Mouse (Mus musculus): ENCODE measurements around the gene Stx17.

Stx17 gene

DNA sequence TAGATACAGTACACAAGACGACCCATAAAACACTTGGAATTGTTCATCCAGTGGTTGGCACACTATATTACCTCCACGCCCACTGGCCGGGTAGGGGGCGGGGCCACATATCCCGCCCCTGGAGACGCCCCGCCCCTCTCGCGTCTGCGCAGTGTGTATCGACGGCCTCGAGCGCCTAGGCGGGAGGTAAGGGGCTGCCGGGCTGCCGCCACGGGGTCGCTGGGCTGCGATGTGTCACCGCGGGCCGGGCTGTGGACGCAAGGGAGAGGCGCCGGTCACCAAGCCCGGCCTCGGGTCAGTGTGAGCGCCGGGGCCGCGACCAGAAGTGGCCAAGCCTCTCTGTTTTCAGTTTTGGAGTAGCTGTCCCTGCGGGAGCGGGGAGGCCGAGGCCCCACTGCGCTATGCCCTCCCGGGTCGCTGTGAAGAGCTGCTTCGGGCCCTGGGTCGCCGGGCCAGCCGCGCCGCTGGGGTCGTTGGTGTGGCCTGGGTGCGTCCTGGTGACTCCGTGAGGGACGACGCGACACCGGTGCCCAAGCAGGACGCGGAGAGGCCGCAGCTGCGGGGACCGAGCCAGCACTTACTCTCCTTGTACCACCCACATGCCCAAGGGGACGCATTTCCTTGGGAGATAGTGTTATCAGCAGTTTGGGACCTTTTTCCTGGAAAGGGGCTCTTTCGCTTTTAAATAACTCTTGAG, at the start of gene Stx17:
TSS of gene Stx17 (plus strand) at position 143 of the 697 bp plus-strand sequence.
- DNase-seq = peak; percentile 91 to 94

DNA sequence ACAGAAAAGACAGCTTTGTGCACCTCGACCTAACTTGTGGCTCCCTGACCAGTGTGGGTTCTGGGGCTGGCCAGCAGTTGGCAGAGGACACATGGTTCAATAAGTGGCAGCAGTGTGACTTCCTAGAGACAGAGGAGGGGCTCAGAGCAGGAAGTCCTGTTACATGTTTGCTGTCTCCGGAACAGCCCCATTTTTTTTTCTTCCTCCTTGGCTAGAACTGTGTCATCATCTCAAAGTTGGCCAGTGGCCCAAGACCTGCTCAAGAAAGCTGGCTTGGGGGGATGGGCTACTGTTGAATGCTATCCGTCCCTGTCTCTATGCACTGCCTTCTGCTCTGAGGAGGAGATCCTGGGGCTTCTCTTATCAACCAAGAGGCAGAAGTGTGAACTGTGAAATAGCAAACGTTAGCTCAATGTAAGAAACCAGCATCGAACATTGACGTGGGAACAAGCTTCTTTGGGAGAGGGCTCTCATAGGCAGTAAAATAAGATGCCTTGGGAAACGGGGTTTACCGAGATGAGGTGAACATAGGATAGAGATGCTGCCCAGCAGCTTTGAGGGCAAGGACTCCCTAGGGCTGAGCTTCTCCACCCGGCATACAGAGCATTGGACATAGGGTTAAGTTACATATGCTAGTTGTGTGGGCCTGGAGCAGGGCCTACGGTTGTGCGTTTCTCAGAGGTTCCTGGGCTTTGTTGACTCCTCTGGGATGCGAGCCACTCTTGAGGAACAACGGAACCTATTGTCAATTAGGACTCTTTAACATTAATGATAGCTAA, 47.8 kb upstream of the Stx17 start:
- DNase-seq = peak; percentile 20 to 35

DNA sequence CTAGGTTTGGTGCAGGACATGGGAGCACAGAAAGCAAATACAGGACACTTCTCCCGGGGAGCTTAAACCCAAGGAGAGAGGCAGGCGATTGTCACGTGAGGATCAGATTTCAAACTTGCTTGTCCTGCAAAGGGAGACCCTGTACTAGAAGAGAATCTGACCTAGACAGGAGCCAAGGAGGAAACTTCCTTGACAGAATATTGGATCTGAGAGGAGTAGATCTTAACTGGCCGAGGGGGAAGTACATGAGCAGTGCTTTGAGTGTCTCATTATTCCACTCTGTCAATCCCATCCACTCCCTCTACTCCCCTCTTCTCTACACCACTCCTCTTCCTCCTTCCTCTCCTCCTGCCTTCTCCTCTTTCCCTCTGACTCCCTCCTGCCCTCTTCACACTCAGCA, 46.5 kb upstream of the Stx17 start:
- no peak for DNase-seq

DNA sequence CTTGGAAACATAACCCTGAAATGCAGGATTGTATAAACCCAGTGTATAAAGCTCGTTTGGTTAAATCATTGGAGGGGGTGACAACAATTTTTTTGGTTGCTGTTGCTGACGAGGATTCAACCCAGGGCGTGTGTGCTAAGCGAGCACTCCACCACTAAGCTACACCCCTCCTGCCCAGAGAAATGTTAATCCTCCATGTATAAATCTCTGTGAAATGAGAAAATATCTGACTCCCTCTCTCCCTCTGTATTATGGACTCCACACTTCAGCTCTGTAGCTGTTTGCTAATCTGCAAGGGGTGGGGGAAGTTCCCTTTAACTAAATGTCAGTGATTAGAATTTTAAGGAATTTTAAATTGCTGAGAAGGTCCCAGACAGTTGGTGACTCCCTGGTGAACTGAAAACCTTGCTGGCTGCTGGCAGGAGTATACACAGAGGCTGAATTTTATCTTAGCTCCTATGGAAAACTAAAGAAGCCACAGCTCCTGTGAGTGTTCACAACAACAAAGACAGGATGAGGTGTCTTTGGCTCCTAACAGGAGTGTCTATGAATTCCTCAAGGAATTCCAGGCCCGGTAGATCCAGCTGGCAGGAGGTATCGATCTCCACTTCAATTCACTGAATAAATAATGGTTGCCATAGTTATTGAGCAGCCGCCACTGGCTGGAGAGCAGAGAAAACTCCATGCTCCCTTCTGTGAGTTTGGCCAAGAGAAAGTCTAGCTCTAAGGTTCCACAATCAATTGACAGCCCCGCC, 45.3 kb upstream of the Stx17 start:
- no peak for DNase-seq

DNA sequence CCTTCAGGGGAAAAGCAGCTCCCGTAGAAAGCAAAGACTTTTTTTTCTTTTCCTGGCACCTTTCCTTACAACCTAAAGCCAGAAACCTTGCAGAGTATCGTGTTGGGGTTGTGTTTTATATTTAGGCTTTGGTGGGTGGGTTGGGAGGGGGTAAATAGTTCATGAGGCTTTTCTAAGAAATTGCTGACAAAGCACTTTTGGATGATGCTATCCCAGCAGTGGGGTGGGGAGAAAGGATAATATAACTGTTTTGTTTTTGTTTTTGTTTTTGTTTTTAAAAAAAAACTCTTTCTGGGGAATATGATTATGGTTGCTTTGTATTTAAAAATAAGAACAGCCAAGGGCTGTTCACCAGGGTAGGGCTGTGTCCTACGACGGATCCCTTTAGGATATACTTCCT, 41.3 kb upstream of the Stx17 start:
- no peak for DNase-seq

DNA sequence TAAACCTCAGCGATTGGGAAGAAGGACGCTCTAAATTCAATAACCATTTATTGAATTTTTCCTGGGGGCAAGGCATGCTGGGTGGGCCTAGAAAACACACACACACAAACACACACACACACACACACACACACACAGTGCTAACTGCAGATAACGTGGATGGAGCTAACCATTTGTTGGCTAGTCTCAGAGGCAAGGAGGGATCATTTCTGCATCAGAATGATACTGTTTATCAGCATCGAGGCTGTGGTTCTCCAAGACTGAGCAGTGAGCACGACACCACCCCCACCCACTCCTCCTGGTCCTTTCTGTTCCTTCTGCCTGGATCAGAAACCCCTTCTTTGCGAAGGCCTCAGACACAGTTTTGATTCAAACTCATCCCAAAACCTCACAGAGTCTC, 38.1 kb upstream of the Stx17 start:
- no peak for DNase-seq

DNA sequence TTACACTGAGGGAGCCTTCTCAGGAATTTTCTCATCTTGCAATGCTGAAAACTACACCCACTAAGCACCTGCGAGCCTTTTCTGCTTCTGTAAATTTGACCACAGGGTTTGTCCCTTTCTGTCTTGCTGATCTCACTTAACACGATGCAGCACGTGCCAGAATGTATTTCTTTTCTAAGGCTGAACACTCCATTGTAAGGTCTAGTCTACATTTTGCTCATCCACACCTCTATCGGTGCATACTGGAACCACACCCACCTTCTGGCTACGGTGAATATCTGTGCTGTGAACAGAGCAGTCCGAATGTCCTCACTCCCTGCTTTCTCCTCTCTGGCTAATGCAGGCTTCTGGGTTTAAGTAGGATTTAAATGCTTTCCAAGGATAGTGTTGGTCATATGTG, 37.2 kb upstream of the Stx17 start:
- no peak for DNase-seq

DNA sequence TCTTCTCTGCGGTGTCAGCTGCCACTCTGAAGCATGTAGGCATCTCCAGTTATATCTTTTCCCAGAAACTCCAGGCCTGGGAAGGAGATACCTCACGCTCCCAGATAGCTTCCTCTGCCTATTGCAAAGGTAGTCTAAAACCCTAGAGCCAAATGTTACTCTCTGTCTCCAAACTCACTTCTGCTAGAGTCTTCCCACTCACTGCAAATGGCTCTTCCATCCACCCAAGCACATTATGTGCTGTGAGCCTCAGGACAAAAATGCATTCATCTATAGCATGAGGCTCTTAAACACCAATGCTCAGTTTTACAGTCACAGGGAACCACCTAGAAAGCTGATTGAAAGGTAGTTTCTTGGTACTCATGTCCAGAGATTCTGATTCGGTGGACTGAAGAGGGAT, 31.5 kb upstream of the Stx17 start:
- DNase-seq = no peak

DNA sequence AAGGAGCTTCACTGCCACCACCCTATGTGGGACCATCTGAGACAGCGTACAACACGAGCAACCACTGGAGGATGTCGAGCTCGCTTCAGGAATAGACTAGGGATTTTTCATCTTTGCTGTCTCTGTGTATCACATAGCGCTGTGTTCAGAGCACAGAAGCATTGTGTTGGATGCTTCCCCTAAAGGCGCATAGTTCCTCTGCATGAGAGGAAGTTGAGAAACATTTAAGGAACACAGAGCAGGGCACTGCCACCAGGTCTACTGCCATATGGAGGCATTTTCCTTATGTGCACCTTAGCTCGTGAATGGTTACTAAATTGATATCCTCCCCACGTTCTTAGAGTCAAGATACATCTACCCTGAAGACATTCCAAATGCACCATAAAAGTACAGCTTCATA, 24.5 kb upstream of the Stx17 start:
- no peak for DNase-seq

DNA sequence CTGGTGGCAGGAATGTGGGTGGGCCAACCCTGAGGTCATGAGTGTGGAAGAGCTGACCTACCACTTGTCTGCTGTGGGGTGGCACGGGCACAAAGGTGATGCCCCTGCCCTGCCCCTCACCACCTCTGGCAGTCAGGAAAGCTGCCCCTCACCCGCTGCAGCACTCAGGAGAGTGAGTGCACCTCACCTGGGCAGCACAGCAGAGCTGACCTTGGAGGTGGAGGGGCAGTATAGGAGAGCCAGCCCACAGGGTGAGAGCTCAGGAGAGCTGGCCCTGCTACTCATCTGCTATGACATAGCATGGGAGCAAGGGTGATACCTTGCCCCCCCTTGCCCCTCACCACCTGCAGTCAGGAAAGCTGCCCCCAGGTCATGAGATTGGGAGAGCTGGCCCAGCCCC, 22.7 kb upstream of the Stx17 start:
- DNase-seq = no peak

DNA sequence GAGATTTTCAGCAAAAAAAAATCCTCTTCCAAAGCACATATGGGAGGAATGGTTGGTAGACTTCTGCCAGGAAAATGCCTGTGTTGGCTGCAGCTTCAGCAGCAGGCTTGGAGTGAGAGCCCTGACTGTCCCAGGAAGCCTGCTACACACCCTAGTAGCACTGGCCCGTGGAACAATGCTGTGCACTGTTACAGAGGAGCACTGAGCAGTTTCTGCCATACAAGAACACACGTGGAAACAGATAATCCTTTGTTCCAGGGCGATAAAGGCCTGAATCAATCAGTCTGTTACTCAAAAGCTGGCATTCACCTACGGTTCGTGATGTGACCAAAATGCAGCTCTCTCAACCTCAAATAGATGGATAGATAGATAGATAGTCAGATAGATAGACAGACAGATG, 19.3 kb upstream of the Stx17 start:
- no peak for DNase-seq

DNA sequence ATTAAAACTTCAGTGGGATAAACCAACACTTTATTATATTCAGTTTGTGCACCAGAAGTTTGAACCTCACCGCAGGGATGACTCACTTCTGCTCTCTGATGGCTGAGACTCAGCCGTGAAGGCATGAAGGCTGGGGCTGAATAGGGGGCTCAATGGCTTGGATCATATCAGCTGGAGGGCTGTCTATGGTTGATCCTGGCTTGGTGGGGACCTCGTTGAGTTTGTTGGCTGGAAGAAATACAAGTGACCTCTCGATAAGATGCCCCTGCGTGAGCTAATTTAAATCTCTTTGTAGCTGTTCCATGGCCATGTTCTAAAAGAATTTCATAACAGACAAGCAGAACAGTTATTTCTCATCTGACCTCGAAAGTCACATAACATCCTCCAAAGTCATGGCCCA, 17.6 kb upstream of the Stx17 start:
- DNase-seq = no peak

DNA sequence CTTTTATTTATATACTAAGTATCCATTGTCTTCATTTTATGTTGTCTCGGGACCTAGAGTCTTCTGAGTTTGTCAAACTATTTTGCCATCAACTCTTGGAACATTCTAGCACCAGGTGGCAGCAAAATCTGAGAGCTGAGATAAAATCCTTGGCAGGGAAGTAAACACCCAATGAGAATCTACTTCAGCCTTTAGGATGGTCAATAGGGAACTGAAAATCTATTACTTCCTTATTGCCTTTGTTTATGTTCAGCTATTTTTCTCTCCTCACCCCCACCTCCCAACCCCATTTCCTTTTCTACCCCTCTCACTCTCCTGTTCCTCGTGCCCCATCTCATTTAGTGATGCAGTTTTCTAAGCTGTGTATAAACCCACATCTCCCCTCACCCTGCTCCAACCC, 16.1 kb upstream of the Stx17 start:
- no peak for DNase-seq

DNA sequence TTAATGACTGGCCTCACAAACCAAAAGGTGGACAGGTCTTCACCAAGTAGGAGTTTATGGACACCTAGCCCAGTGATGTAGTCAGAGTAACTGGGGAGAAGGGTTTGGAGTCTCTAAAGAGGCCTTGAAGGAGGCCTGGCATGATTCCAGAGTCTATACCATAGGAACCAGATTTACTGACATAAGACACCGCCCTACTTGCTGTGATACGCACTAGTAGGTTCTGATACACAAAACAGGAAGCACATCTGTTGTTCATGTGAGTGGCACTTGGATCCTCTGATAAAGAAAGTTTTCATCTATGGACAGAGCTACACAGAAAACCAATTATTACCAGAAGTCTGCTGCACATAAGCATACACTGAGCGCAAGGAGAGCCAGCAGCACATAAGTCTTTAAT, 14.4 kb upstream of the Stx17 start:
- no peak for DNase-seq

DNA sequence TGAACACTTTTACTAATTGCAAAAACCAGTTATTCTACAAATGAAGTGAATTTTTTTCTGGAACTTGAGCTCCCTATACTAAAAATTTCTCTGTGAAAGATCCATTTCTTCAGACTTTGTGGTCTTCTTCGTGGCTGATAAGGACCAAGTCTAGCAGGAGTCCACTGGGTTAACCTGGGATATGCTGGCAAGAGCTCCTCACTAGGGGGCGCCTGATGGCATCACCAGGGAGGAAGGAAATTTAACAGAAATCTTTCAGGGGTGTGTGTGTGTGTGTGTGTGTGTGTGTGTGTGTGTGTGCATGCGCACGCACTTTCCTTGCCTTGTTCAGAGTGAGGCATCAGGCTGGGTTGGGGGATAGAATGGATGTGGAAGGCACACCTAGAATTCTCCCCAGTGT, 8.5 kb upstream of the Stx17 start:
- peak; percentile 31 to 42 for DNase-seq

DNA sequence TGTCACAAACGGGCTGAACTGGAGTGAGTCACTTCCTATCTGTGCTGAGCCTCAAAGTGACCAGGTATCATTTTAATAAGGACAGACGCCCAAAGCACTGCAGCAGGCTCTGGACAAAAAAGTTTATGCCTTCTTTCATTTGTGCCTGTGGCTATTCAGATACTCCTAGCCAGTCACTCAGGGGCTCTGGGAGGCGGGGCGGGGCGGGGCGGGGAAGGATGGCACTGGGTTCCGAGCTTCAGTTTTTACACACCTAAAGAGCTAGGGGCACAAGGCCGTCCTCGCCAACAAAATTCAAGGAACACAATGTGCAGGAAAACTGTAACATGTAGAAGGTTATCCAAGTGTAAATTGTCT, 321 bp upstream of the Stx17 start:
- no peak for DNase-seq

DNA sequence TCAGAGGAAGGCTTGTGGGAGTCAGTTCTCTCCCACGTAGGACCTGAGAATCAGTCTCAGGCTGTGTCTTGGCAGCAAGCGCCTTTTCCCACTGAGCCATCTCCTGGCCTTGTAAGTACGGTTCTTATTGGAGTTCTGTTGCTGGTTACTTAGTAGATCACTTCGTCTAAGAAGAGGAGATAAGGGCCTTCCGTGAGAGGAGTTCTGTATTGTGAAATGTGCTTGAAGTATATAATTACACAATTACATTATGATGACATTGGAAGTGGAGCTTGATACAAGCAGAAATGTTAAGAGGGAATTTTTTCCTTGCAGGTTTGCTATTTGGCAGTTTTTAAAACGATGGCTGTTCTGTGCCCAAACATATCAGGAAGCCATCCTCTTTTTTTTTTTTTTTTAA, 5.6 kb downstream of the Stx17 start:
- DNase-seq = no peak

DNA sequence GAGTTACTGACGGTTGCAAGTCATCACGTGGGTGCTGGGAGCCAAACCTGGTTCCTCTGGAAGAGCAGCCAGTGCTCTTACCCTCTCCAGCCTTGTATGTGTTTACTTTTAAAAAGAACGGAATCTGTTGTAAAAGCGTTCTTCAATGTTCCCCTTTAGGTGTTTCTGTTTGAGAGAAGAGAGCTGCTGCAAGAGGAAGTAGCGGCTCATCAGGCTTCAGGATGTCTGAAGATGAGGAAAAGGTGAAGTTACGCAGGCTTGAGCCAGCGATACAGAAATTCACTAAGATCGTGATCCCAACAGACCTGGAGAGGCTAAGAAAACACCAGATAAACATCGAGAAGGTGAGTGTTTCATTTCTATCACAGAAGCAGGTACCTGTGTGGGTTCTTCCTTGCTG, 6.9 kb downstream of the Stx17 start:
- DNase-seq = no peak

DNA sequence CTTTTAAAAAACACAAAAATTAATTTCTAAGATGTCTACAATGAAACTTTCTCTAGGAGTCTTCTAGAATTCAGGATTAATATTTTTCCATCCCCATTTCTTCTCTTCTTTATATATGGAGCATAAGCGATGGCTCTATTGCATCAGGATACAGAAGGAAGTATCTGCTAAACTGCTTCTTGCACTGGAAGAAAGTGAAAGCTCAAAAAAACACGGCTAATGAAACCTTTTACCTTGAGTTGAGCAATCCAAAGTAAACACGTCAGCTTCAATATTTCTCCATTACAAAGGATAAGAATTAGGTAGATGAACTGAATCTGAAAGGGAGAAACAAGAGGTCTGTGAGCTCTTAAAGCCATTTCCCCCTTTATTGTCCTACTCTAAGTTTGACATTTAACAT, 8.0 kb downstream of the Stx17 start:
- no peak for DNase-seq

DNA sequence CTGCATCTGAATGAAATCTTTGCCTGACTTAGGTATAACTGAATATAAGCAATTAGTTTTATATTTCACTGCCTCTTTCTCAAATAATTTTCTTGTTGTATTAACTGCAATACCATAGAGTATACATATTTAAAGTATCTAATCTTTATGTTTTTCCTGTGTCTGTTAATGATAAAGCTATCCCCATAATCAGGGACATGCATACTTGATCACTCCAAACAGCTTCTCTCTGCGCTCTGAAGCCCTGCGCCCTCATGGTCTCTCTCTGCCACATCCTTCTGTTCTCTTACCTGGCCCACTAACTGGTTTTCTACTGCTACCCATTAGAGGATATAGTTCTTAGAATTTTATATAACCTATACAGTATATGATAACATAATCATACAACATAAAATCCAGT, 24.8 kb downstream of the Stx17 start:
- DNase-seq = no peak

DNA sequence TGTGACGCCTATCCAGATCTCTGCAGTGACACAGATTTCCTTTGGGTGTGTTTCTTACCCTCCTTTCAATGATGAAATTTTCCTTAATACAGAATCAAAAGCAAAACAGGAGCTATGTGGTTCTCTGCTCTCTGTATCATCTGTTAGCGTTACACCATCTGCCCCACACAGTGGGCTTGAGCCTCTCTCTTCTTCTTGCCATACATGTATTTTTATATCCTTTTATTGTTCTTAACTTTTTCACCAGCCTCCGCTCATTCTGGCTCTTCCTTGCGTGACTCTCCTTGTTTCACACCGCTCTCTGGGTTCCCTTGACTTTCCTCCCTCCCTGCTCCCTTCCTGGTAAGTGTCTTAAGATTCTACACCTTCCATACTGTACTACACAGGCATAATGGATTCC, 28.5 kb downstream of the Stx17 start:
- no peak for DNase-seq

DNA sequence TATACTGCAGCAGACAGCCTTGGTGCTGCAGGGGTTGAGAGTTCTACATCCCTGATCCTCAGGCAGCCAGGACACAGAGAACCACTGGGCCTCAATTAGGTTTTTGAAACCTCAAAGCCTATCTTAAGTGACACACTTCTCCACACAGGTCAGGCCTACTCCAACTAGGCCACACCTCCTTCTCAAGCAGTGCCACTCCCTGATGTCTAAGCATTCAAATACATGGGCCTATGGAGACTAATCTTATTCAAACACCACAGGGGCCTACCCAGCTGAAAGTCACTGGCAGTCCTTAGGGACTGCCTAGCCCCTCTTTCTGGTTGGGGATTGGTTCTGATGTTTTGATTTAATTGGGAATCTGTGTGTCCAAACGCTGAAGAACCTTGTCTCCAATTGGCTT, 31.1 kb downstream of the Stx17 start:
- no peak for DNase-seq

DNA sequence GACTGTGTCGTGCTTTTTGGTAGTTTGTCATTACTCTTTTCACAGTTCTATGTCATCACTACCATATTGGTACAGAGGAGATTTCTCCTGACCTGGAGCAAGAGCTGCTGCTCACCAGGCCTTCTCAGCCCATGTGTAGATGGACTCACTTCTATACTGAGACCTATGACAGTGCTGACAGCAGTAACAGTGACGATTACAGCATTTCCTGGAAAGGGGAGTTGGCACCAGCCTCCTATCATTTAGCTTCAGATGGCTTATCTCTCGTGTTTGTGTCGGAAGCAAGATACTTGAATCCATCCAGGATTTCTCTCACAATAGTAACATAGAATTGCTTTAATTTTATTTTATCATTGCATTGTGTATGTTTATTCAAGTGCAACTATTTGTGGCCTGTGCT, 35.7 kb downstream of the Stx17 start:
- DNase-seq = no peak

DNA sequence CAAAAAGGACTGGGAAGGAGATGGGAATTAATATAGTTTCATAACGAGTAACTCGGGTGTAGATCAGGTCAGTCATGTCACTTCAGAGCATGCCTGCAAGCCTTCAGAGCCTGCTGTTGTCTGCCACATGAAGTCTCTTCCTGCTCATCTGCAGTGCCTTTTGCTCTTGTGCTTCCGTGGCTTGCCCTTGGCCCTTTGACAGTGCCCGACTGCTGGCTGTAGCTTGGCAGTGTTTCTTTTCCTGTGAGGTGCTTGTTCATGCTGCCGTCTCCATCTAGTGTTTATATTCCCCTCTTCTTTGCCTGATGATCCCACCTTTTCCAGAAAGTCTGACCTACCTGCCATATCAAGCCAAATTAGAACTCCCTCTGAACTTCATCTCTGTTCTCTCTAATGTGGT, 39.1 kb downstream of the Stx17 start:
- DNase-seq = no peak
